Mouse (Mus musculus): ENCODE results near the gene Gtse1.
A peak's percentile ranks its signal among the peaks of the same experiment; 100 is the strongest.

Gene Gtse1

GRCm38 (mm10) chr15:85867696-85868095, 8.2 kb downstream of the Gtse1 start:
- peak; percentile 79 for DNase-seq (ENCODE audit: low read depth, low spot score)

GRCm38 (mm10) chr15:85877336-85877735, 17.8 kb downstream of the Gtse1 start:
- no peak for DNase-seq (ENCODE audit: low read depth, low spot score)

GRCm38 (mm10) chr15:85878848-85879497, 19.4 kb downstream of the Gtse1 start, which contains the start of gene Trmu:
Trmu (plus strand) TSS chr15:85879312.
- peak; percentile 86 for DNase-seq (ENCODE audit: low read depth, low spot score)

GRCm38 (mm10) chr15:85879498-85879895, 20.0 kb downstream of the Gtse1 start:
- DNase-seq (ENCODE audit: low read depth, low spot score): no peak

- DNase-seq (ENCODE audit: low read depth, low spot score): no peak
Observed at GRCm38 (mm10) chr15:85885606-85886005, 26.1 kb downstream of the Gtse1 start.

GRCm38 (mm10) chr15:85889235-85889634, 29.7 kb downstream of the Gtse1 start:
- DNase-seq (ENCODE audit: low read depth, low spot score): no peak

- no peak for DNase-seq (ENCODE audit: low read depth, low spot score)
Observed at GRCm38 (mm10) chr15:85891971-85892370, 32.4 kb downstream of the Gtse1 start.

- DNase-seq (ENCODE audit: low read depth, low spot score): no peak
Observed at GRCm38 (mm10) chr15:85892498-85893118, 33.1 kb downstream of the Gtse1 start.

- DNase-seq (ENCODE audit: low read depth, low spot score): no peak
Observed at GRCm38 (mm10) chr15:85893871-85894270, 34.3 kb downstream of the Gtse1 start.

- peak; percentile 75 for DNase-seq (ENCODE audit: low read depth, low spot score)
Observed at GRCm38 (mm10) chr15:85896284-85896683, 36.7 kb downstream of the Gtse1 start.

GRCm38 (mm10) chr15:85897113-85897512, 37.6 kb downstream of the Gtse1 start:
- DNase-seq (ENCODE audit: low read depth, low spot score): no peak

GRCm38 (mm10) chr15:85899396-85899795, 39.9 kb downstream of the Gtse1 start:
- DNase-seq (ENCODE audit: low read depth, low spot score): no peak

GRCm38 (mm10) chr15:85900318-85900717, 40.8 kb downstream of the Gtse1 start:
- DNase-seq (ENCODE audit: low read depth, low spot score): no peak

- no peak for DNase-seq (ENCODE audit: low read depth, low spot score)
Observed at GRCm38 (mm10) chr15:85900801-85901200, 41.3 kb downstream of the Gtse1 start.

GRCm38 (mm10) chr15:85902505-85902904, 43.0 kb downstream of the Gtse1 start:
- no peak for DNase-seq (ENCODE audit: low read depth, low spot score)

GRCm38 (mm10) chr15:85903826-85904225, 44.3 kb downstream of the Gtse1 start:
- DNase-seq (ENCODE audit: low read depth, low spot score): no peak

GRCm38 (mm10) chr15:85908660-85909491, 49.3 kb downstream of the Gtse1 start:
- no peak for DNase-seq (ENCODE audit: low read depth, low spot score)

GRCm38 (mm10) chr15:85909492-85909829, 49.9 kb downstream of the Gtse1 start:
- DNase-seq (ENCODE audit: low read depth, low spot score): no peak

- DNase-seq (ENCODE audit: low read depth, low spot score): no peak
Observed at GRCm38 (mm10) chr15:85909931-85910330, 50.4 kb downstream of the Gtse1 start.

GRCm38 (mm10) chr15:85913605-85914004, 54.1 kb downstream of the Gtse1 start:
- DNase-seq (ENCODE audit: low read depth, low spot score): peak; percentile 70

GRCm38 (mm10) chr15:85919191-85919891, 59.8 kb downstream of the Gtse1 start:
- DNase-seq (ENCODE audit: low read depth, low spot score): no peak

- no peak for DNase-seq (ENCODE audit: low read depth, low spot score)
Observed at GRCm38 (mm10) chr15:85919892-85920248, 60.3 kb downstream of the Gtse1 start.
